Mouse (Mus musculus) layer of hippocampus, adult 8-10 months (tissue): ENCODE results near the gene Spaca4. TPM values are rescaled to one million over a fixed set of nuclear protein-coding genes. Genes with fewer than 3 reads are reported as not detected.

Source experiments
- total RNA-seq, 4 experiments: library from RNA; stranded (reverse); gene quantifications; 2 replicates each; pipeline ENCODE4 v1.2.4; 2022

The Spaca4 gene
- total RNA-seq, 4 experiments from 2014 or later: not detected

Other genes starting within 250 kb of the Spaca4 start
- gene Tulp2, start 243.9 kb downstream of the Spaca4 start, total RNA-seq: not detected
- gene Gm45808, start 239.0 kb downstream of the Spaca4 start, total RNA-seq: 1 to 10 TPM in 1 of 4 experiments, not detected in 3; 2.0 TPM
- 1 to 10 TPM; 5.6 to 6.3 (median 6.2) TPM for gene Dhdh, start 237.0 kb downstream of the Spaca4 start, total RNA-seq
- 100 to 1,000 TPM; 101 to 135 (median 117) TPM for gene Nucb1, start 215.4 kb downstream of the Spaca4 start, total RNA-seq
- 10 to 100 TPM; 15.2 to 24.6 (median 19.0) TPM for gene Ppp1r15a, start 199.5 kb downstream of the Spaca4 start, total RNA-seq
- gene Plekha4, start 199.5 kb downstream of the Spaca4 start, total RNA-seq: 1 to 10 TPM in 3 of 4 experiments, under 1 TPM in 1; 0.80 to 1.9 (median 1.5) TPM
- not detected for gene Hsd17b14, start 170.9 kb downstream of the Spaca4 start, total RNA-seq
- 10 to 100 TPM; 23.2 to 33.0 (median 29.9) TPM for gene Bcat2, start 155.7 kb downstream of the Spaca4 start, total RNA-seq
- not detected for gene Fgf21, start 110.3 kb downstream of the Spaca4 start, total RNA-seq
- under 1 TPM in 3 of 4 experiments, not detected in 1; 0.20 to 0.28 (median 0.21) TPM for gene Fut1, start 108.5 kb downstream of the Spaca4 start, total RNA-seq
- under 1 TPM in 3 of 4 experiments, not detected in 1; 0.14 to 0.27 (median 0.22) TPM for gene Izumo1, start 104.0 kb downstream of the Spaca4 start, total RNA-seq
- gene Rasip1, start 98.3 kb downstream of the Spaca4 start, total RNA-seq: 1 to 10 TPM; 5.8 to 7.5 (median 6.6) TPM
- gene Mamstr, start 85.8 kb downstream of the Spaca4 start, total RNA-seq: 1 to 10 TPM; 1.5 to 4.4 (median 2.4) TPM
- under 1 TPM in 3 of 4 experiments, not detected in 1; 0.20 to 0.27 (median 0.23) TPM for gene Fut2, start 59.4 kb downstream of the Spaca4 start, total RNA-seq
- gene Ntn5, start 41.8 kb downstream of the Spaca4 start, total RNA-seq: 10 to 100 TPM in 3 of 4 experiments, 1 to 10 TPM in 1; 9.1 to 13.5 (median 11.6) TPM
- 1 to 10 TPM; 1.6 to 4.6 (median 3.3) TPM for gene Sec1, start 31.4 kb downstream of the Spaca4 start, total RNA-seq
- 100 to 1,000 TPM; 158 to 230 (median 187) TPM for gene Car11, start 26.0 kb downstream of the Spaca4 start, total RNA-seq
- gene Dbp, start 20.7 kb downstream of the Spaca4 start, total RNA-seq: 100 to 1,000 TPM in 2 of 4 experiments, 10 to 100 TPM in 2; 76.7 to 136 (median 109) TPM
- 100 to 1,000 TPM; 385 to 434 (median 409) TPM for gene Rpl18, start 10.4 kb downstream of the Spaca4 start, total RNA-seq
- 10 to 100 TPM; 28.1 to 36.7 (median 32.7) TPM for gene Sphk2, start 7.8 kb downstream of the Spaca4 start, total RNA-seq
- gene Fam83e, start 4.6 kb downstream of the Spaca4 start, total RNA-seq: under 1 TPM in 3 of 4 experiments, not detected in 1; 0.18 to 0.41 (median 0.19) TPM
- 100 to 1,000 TPM; 251 to 313 (median 283) TPM for gene Lmtk3, start 57.9 kb upstream of the Spaca4 start, total RNA-seq
- gene Sult2b1, start 58.9 kb upstream of the Spaca4 start, total RNA-seq: 10 to 100 TPM in 3 of 4 experiments, 1 to 10 TPM in 1; 9.9 to 12.5 (median 11.3) TPM
- gene Cyth2, start 88.8 kb upstream of the Spaca4 start, total RNA-seq: 100 to 1,000 TPM; 135 to 147 (median 139) TPM
- gene Kcnj14, start 99.0 kb upstream of the Spaca4 start, total RNA-seq: 1 to 10 TPM; 1.6 to 2.1 (median 1.8) TPM
- gene Grwd1, start 105.1 kb upstream of the Spaca4 start, total RNA-seq: 10 to 100 TPM; 19.3 to 24.7 (median 22.3) TPM
- gene Kdelr1, start 147.0 kb upstream of the Spaca4 start, total RNA-seq: 10 to 100 TPM; 72.8 to 86.3 (median 79.1) TPM
- 10 to 100 TPM in 2 of 4 experiments, 1 to 10 TPM in 2; 8.6 to 11.1 (median 10.1) TPM for gene Grin2d, start 152.6 kb upstream of the Spaca4 start, total RNA-seq
- gene Syngr4, start 170.9 kb upstream of the Spaca4 start, total RNA-seq: under 1 TPM in 1 of 4 experiments, not detected in 3; 0.64 TPM
- gene Tmem143, start 171.1 kb upstream of the Spaca4 start, total RNA-seq: 10 to 100 TPM; 19.8 to 24.1 (median 21.2) TPM
- gene Emp3, start 195.6 kb upstream of the Spaca4 start, total RNA-seq: 1 to 10 TPM; 2.6 to 6.3 (median 6.2) TPM
- gene Ccdc114, start 198.3 kb upstream of the Spaca4 start, total RNA-seq: 1 to 10 TPM; 3.7 to 5.4 (median 4.5) TPM